Mouse (Mus musculus) lung, postnatal 10 days (tissue): ENCODE data around the gene Fbf1.
A peak's percentile ranks its signal among the peaks of the same experiment; 100 is the strongest.
"Not testable (repeated sequence)": the region's sequence is repeated elsewhere in the genome, so short reads cannot be mapped to it uniquely, and the experiment has no call there.

Experiments used
- DNase-seq: peaks from one replicate; pipeline ENCODE4 v3.0.0; 2021

Gene Fbf1

DNA sequence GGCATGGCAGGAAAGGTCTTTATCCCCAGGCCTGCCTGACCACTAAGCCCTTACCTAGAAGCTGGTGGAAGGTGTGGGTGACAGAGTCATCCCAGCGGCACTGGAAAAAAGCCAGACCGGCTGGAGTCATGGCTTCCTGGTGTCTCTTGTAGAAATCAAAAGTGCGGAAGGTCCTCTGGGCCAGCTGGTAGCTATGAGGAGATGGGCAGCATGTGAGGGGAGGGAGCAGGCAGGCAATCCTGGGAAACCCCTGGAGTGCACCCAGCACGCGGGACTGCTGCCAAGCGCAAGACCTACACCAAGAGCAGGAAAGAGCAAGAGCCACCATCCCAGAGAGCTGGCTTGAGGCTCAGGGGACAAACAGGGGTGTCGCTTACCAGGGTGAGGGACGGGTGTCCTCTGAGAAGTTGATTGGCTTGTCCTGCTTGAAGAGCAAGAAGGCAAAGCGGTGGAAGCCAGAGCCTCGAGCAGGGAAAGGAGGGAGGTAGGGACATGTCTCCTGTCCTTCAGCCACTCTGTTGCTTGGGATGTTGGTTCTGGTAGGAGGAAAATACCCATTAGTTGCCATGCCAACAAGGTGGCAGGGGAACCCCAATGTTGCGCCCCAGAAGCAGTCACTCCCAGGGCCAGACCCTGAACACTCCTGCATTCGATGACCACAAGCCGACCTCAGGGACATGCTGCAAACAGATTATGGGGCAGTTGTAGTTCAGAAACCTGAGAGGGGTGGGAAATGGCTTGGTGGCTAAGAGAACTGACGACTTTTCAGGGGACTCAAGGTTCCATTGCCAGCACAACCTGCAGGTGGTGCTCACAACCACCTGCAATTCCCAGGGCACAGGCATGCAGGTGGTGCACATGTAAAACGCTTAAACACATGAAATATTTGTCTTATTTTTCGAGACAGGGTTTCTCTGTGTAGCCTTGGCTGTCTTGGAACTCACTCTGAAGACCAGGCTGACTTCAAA is 35.3 kb downstream of the Fbf1 start:
- DNase-seq, result peak; percentile 31

- DNase-seq, result peak; percentile 16
Measured at GRCm38 (mm10) chr11:116131349-116132170, 36.4 kb downstream of the Fbf1 start.

DNA sequence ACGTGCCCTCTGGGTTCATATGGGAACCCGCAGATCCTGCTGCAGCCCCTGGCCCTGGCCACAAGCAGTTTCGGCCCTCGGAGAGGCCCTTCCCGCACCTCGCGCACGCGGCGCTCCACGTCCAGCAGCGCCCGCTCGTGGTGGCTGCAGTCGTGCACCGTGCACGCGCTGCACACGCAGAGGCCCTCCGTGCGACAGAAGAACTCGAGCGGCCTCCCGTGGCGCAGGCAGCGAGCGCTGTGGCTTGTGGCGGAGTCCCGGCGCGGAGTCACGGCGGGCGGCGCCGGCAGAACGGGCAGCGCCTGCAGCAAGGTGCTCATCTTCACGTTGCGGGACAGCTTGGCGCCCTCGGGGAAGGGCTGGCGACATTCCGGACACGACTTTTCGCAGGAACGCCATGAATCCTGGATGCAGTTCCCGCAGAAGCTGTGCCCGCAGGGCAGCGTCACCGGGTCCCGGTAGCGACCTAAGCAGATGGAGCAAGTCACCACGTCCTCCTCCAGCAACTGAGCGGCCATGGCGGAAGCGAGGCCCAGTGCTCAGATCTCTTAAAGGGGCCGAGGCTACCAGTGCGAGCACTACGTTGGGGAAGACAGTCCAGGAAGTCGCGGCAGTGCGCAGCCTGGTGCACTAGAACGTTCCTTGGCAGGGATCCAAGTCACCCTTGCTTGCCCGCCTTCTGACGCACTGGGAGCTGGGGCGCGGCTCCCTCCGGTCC is 37.3 kb downstream of the Fbf1 start, which contains the start of gene Trim65:
Gene Trim65, minus strand, starts transcription at position 641 of the 718 bp plus-strand sequence.
- peak; percentile 95 for DNase-seq

DNA sequence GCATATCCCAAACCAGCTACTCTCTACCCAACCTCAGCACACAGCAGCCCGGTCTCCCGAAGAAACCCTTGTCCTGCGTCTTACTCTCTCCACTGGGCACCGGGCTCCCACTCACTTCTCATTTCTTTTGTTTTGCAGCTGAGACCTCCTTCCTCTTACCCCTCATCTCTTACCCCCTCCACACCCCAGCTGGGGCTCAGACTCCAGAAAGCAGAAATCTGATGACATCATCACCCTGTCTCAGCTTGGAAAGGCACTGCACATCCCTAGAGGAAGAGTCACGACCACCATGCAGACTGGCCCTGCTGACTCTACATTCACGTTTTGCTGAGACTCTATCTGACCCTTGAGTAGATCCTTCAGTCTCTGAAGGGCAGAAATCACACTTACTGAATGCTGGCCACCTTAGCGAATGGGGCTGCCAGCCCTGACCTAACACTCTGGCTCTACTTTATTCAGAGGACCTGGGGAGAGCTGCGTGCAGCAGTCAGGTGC is 37.9 kb downstream of the Fbf1 start:
- DNase-seq, result peak; percentile 27

- DNase-seq, result no peak
Measured at GRCm38 (mm10) chr11:116129091-116129790, 38.7 kb downstream of the Fbf1 start.

DNA sequence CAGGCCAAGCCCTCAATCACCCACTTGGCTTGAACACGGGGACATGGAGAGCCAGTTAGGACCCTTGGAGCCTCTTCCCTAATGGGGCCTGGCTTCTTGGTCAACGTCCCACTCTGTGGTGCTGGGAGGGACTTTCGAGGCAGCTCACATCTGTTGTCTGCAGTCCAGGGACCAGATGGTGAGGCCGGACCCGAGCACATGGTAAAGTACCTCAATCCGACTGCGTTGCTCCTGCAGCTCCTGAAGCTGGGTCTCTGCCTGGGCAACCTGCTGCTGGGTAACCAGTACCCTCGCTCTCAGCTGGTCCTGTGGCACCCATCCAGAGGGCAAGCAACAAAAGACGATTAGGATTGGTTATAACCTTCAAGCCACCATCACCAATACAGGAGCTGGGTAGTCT is 40.0 kb downstream of the Fbf1 start:
- peak; percentile 21 for DNase-seq

DNA sequence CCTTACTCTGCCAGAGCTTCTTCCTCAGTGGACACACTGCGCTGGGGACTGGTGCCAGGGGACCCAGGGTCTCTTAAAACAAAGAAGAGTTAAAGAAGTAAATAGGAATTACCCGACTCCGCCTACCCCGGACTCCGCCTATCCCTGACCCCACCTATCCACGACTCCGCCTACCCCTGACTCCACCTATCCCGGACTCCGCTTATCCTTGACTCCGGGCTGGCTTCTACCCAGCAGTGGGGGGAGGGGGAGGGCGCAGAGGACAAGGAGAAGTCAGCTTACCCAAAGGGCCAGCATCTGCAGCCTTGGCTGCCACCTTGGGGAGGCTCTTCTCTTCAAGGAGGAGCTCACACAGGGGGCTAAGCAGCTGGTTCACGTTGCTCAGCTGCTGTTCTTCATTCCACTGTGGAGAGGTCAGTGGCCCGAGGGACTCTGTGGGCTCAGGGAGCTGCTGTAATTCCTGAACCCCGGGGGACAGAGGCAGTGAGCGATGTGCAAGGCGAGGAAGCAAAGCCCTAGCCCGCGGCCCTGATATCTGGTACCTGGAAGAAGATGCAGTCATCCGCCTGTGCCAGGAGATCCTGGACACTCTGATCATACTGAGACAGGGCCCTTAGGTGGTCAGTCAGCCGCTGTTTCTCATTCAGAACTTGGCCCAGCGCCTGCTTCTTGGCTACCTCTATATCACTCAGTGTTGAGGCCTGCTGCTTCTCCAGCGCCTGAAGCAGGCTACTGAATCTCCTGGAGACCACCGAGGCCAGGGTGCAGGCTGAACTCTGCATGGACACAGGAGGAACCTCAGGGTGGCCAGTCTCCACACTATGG is 40.6 kb downstream of the Fbf1 start, which contains the start of gene Trim47:
Gene Trim47, minus strand, starts transcription at position 55 of the 825 bp plus-strand sequence.
- peak; percentile 95 for DNase-seq

- no peak for DNase-seq
Measured at GRCm38 (mm10) chr11:116126261-116126660, 41.7 kb downstream of the Fbf1 start.

DNA sequence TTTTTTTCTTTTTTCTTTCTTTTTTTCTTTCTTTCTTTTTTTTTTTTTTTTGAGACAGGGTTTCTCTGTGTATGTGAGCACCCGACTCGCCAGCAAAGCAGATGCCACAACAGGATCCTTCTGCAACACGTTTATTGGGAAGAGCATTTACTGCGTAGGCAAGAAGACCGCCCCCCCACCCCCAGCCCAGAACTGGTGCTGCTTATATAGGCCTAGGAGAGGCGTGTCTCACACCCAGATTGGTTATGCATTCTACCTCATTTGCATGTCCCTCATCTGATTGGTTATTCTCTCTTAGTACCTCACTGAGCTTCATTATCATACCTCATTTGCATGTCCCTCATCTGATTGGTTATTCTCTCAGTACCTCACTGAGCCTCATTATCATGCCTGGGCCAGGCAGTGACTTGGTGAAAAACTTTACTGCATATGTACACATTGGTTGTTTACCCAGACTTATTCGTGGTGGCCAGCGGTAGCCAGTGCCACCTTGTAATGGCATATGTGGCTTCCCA is 46.2 kb downstream of the Fbf1 start:
- DNase-seq, result not testable (repeated sequence)

DNA sequence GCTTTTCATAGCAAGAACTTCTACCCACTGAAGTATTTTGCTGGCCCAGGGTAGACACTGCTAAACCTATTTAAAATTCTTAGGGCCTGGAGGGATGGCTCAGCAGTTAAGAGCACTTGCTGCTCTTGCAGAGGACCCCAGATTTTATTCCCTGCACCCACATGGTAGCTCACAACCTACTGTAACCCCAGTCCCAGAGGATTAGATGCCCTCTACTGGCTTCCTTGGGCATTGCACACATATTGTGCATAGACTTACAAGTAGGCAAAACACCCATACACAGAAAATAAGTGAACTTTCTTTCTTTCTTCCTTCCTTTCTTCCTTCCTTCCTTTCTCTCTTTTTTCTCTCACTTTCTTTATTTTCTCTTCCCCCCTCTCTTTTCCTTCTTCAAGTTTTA is 50.1 kb downstream of the Fbf1 start:
- peak; percentile 36 for DNase-seq

GRCm38 (mm10) chr11:116117241-116117640 is 50.7 kb downstream of the Fbf1 start:
- DNase-seq, result no peak

DNA sequence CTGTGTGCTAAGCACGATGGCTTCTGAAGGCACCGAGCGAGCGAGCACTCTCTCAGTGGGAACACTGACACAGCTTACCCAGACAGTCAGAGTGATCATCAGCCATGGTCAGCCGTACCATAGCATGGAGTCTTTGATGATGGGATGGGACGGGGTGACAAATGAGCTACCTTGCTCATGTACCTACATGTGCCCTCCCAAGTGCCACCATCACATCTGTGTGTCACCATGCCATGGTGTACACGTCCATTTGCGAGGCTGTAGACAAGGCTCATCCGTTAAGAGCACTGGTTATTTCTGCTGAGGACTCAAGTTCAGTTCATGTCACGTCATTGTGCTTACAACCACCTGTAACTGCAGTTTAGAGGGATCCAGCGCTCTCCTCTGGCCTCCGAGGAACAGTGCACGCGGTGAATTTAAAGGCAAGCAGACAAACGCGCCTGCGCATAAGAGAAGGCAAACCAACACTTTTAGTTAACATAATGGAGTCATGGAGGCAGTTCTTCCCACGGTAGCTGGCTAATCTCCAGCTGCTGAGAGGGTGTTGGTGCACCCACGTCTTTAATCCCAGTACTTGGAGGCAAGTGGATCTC is 56.3 kb downstream of the Fbf1 start:
- peak; percentile 27 for DNase-seq

GRCm38 (mm10) chr11:116111067-116111466 is 56.9 kb downstream of the Fbf1 start:
- DNase-seq, result no peak

GRCm38 (mm10) chr11:116110540-116110939 is 57.4 kb downstream of the Fbf1 start:
- peak; percentile 61 for DNase-seq

DNA sequence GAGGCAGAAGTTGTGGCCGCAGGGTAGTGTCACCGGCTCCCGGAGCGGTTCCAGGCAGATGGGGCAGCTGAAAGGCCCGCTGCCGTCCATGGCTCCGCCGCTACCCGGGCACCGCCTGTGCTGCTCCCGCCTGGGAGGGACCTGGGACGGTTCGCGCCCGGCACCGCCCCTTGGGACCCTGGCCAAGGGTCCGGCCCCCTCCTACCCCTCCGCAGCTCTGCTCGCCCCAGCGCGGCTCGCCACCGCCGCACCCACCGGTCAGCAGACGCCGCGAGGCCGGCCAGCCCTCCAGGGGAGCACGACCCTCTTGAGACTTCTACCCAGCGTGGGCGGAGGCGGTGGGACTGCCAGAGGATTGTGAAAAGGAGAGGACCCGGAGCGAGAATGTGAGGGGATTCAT is 57.8 kb downstream of the Fbf1 start:
- DNase-seq, result peak; percentile 89

DNA sequence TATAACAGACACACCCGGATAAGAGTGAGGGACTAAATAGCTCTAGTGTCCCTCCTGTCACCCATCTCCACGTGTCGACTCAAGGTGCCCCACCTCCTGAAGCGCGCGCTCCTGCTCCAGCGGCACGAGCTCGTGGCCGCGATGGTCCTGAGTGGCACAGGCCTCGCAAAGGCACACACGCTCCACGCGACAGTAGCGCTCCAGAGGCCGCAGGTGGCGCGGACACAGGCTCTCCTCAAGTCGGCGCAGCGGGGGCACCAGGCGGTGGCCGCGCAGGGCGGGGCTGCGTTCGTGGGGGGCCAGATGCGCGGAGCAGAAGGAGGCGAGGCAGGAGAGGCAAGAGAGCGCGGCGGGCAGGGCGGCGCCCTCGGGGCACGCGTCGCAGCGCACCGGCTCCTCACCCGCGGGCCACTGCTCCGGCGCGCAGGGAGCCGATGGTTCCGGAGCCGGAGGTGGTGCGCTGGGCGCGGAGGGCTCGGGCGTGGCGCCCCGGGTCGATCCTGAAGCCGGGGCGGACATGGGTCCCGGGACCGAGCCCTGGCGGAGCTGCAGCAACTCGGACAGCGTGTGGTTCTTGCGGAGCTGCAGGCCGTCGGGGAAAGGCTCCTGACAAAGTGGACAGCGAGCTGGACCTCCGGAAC is 58.4 kb downstream of the Fbf1 start:
- DNase-seq, result peak; percentile 56

DNA sequence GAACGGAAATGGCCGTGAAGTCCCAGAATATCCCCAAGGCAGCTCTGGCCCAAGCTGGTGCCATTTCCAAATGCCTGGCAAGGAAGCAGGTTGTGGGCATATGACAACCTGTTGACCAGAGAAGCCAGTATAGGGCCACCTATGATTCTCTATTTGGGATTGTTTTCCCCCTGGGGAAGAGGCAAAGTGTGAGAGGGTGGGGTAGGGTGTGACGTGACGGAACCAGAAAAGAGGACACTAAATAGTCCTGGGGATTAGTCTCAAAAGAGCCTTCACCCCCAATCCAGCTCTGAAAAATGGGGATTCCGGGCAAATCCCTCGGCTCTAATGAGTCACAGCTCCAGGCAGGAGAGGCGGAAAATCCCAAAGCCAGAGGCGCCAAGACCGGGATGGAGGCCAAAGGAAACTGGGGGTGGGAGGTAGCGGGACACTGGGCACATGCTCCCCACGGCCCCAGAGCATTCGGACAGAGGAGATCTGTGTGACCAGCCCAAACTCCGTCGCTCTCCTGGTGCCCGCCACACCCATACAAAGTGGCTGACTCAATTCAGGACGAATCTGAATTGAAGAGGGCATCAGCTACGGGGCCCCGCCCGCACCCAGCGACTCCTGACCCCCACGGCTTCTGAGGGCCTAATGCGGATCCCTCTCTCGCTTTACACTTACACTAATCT is 59.4 kb downstream of the Fbf1 start:
- DNase-seq, result peak; percentile 82

GRCm38 (mm10) chr11:116107777-116108285 is 60.1 kb downstream of the Fbf1 start:
- no peak for DNase-seq
